Mouse (Mus musculus): ENCODE results near the gene Jmjd6. TPM values are rescaled to one million over a fixed set of nuclear protein-coding genes. Genes with fewer than 3 reads are reported as not detected.

The Jmjd6 gene
- polyA plus RNA-seq, 1 experiment from 2014 or later: 54.1 TPM

- 74% methylated on average over 5 of the region's 5 CpGs for WGBS
- no peak overlapping the region for H3K4me3 ChIP-seq (replicated peaks; ENCODE audit: low read depth, low read length)
- peak overlapping the region; percentile 38; the same call in 1 of the 2 replicates for H3K27ac ChIP-seq
- TF ChIP-seq CTCF (IDR thresholded peaks at IDR 0.05; ENCODE audit: low read depth): no peak
- DNase-seq (ENCODE audit: low spot score): no peak
- ATAC-seq (replicated peaks; ENCODE audit: low FRiP score, low read depth): no peak
- no peaks in the 10 kb centered on the region for H3K9me3 ChIP-seq (replicated peaks; ENCODE audit: low read length)
- 0 out of 2 replicates have a peak, but pooled peaks cover 9% of the 10 kb centered on the region for H3K36me3 ChIP-seq (ENCODE audit: insufficient read depth, low read length)
- H3K9ac ChIP-seq (ENCODE audit: low read depth, low read length): no peak overlapping the region
- peaks cover 9% of the 10 kb centered on the region; the same call in 1 of the 2 replicates for H3K4me1 ChIP-seq (replicated peaks; ENCODE audit: insufficient read depth, low read length)
- no peaks in the 10 kb centered on the region for H3K27me3 ChIP-seq (ENCODE audit: insufficient read depth, low read length)
- H3K4me2 ChIP-seq (ENCODE audit: low read length): no peak overlapping the region
These were observed 5.0 kb upstream of the Jmjd6 start for GRCm38 (mm10) chr11:116848086-116848876.

GRCm38 (mm10) chr11:116847187-116848085 lies 4.2 kb upstream of the Jmjd6 start:
- 0 out of 2 replicates have a peak, but pooled peaks cover 9% of the 10 kb centered on the region for H3K36me3 ChIP-seq (ENCODE audit: insufficient read depth, low read length)
- peak overlapping the region; percentile 38; the same call in 1 of the 2 replicates for H3K27ac ChIP-seq

GRCm38 (mm10) chr11:116846593-116847181 lies 3.4 kb upstream of the Jmjd6 start:
- 81% methylated on average over 4 of the region's 4 CpGs for WGBS
- Histone ChIP-seq H3K4me3 (replicated peaks; ENCODE audit: low read depth, low read length) (no peak overlapping the region), H3K4me2 (ENCODE audit: low read length) (no peak overlapping the region), H3K27ac (no peak overlapping the region), H3K27me3 (ENCODE audit: insufficient read depth, low read length) (no peaks in the 10 kb centered on the region), H3K9me3 (replicated peaks; ENCODE audit: low read length) (no peaks in the 10 kb centered on the region), H3K4me1 (replicated peaks; ENCODE audit: insufficient read depth, low read length) (peaks cover 10% of the 10 kb centered on the region), H3K9ac (ENCODE audit: low read depth, low read length) (no peak overlapping the region), H3K36me3 (ENCODE audit: insufficient read depth, low read length) (0 out of 2 replicates have a peak, but pooled peaks cover 9% of the 10 kb centered on the region)
- DNase-seq (ENCODE audit: low spot score) (no peak), ATAC-seq (replicated peaks; ENCODE audit: low FRiP score, low read depth) (no peak)
- TF ChIP-seq CTCF (IDR thresholded peaks at IDR 0.05; ENCODE audit: low read depth): no peak

More at GRCm38 (mm10) chr11:116847187-116848085, 4.2 kb upstream of the Jmjd6 start:
- WGBS: 91% methylated on average over 3 of the region's 3 CpGs
- Histone ChIP-seq H3K4me2 (ENCODE audit: low read length) (no peak overlapping the region), H3K9me3 (replicated peaks; ENCODE audit: low read length) (no peaks in the 10 kb centered on the region), H3K4me3 (replicated peaks; ENCODE audit: low read depth, low read length) (no peak overlapping the region), H3K4me1 (replicated peaks; ENCODE audit: insufficient read depth, low read length) (peaks cover 9% of the 10 kb centered on the region; the same call in 1 of the 2 replicates), H3K27me3 (ENCODE audit: insufficient read depth, low read length) (no peaks in the 10 kb centered on the region), H3K9ac (ENCODE audit: low read depth, low read length) (no peak overlapping the region)
- TF ChIP-seq CTCF (IDR thresholded peaks at IDR 0.05; ENCODE audit: low read depth): no peak
- ATAC-seq (replicated peaks; ENCODE audit: low FRiP score, low read depth): no peak
- no peak for DNase-seq (ENCODE audit: low spot score)

- Histone ChIP-seq H3K9me3 (replicated peaks; ENCODE audit: low read length) (no peaks in the 10 kb centered on the region), H3K4me1 (replicated peaks; ENCODE audit: insufficient read depth, low read length) (peaks cover 28% of the 10 kb centered on the region), H3K4me2 (ENCODE audit: low read length) (peak overlapping the region; percentile 90), H3K36me3 (ENCODE audit: insufficient read depth, low read length) (peaks cover 28% of the 10 kb centered on the region), H3K9ac (ENCODE audit: low read depth, low read length) (peak overlapping the region; percentile 95), H3K4me3 (replicated peaks; ENCODE audit: low read depth, low read length) (peak overlapping the region; percentile 87), H3K27ac (peak overlapping the region; percentile 99), H3K27me3 (ENCODE audit: insufficient read depth, low read length) (no peaks in the 10 kb centered on the region)
- DNase-seq (ENCODE audit: low spot score): peak; percentile 69
- ATAC-seq (replicated peaks; ENCODE audit: low FRiP score, low read depth): peak; percentile 35
- WGBS: under 1% methylated on average over 71 of the region's 73 CpGs
- no peak; the same call in 1 of the 2 replicates for TF ChIP-seq CTCF (IDR thresholded peaks at IDR 0.05; ENCODE audit: low read depth)
These were observed 553 bp downstream of the Jmjd6 start for GRCm38 (mm10) chr11:116842531-116843260.

GRCm38 (mm10) chr11:116840748-116841147 lies 2.5 kb downstream of the Jmjd6 start:
- H3K27ac ChIP-seq: no peak overlapping the region

More at GRCm38 (mm10) chr11:116840748-116841147, 2.5 kb downstream of the Jmjd6 start:
- Histone ChIP-seq H3K4me3 (replicated peaks; ENCODE audit: low read depth, low read length) (0 out of 2 replicates have a peak overlapping the region, but pooled peaks have one; percentile 87), H3K9ac (ENCODE audit: low read depth, low read length) (no peak overlapping the region), H3K36me3 (ENCODE audit: insufficient read depth, low read length) (peaks cover 46% of the 10 kb centered on the region), H3K27me3 (ENCODE audit: insufficient read depth, low read length) (no peaks in the 10 kb centered on the region), H3K4me1 (replicated peaks; ENCODE audit: insufficient read depth, low read length) (peaks cover 28% of the 10 kb centered on the region), H3K9me3 (replicated peaks; ENCODE audit: low read length) (no peaks in the 10 kb centered on the region), H3K4me2 (ENCODE audit: low read length) (peak overlapping the region; percentile 90)
- WGBS: 77% methylated on average over 4 of the region's 4 CpGs
- DNase-seq (ENCODE audit: low spot score) (no peak), ATAC-seq (replicated peaks; ENCODE audit: low FRiP score, low read depth) (no peak)
- peak; percentile 10; the same call in 1 of the 2 replicates for TF ChIP-seq CTCF (IDR thresholded peaks at IDR 0.05; ENCODE audit: low read depth)

Data from kidney, postnatal 0 days (tissue).